7 mouse cellular contexts compared by ENCODE assay signal in the genomic region with DNA sequence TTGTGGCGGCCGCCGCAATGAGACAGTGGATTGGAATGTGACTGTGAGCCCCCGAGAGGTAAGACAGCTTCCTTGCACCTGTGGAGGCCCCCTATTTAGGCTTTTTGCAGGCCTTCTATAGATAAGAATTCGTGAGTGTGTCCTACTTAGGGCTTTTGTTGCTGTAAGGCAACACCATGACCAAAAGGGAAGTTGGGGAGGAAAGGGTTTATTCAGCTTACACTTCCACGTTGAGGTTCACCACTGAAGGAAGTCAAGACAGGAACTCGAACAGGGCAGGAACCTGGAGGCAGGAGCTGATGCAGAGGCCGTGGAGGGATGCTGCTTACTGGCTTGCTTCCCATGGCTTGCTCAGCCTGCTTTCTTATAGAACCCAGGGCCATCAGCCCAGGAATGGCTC. TPM values are rescaled to one million over a fixed set of nuclear protein-coding genes. Genes with fewer than 3 reads are reported as not detected.
DNase-seq lines count a peak whose midpoint lies in the region; ATAC-seq lines count a peak whose summit lies in the region.
"Not testable (repeated sequence)": the region's sequence is repeated elsewhere in the genome, so short reads cannot be mapped to it uniquely, and the experiment has no call there.

No protein-coding gene starts in this region.

- 64% methylated on average over 8 of the region's 8 CpGs for whole genome bisulfite sequencing in forebrain, embryonic 10.5 days
- 59% methylated on average over 8 of the region's 8 CpGs for WGBS in hindbrain, embryonic 14.5 days
- WGBS in limb, embryonic 10.5 days, result 64% methylated on average over 8 of the region's 8 CpGs
- WGBS in midbrain, embryonic 12.5 days, result 73% methylated on average over 8 of the region's 8 CpGs
- WGBS in neural tube, embryonic 12.5 days, result 68% methylated on average over 8 of the region's 8 CpGs

- H3K9me3 ChIP-seq in forebrain, embryonic 10.5 days; hindbrain, embryonic 14.5 days (ENCODE audit: control insufficient read depth, low read length); limb, embryonic 10.5 days (replicated peaks); midbrain, embryonic 12.5 days; neural tube, embryonic 12.5 days: not testable (repeated sequence)

- peak; percentile 33; the same call in 1 of the 2 replicates for ATAC-seq in granulocyte monocyte progenitor cell, adult 5-6 weeks (replicated peaks; ENCODE audit: poor library complexity, severe bottlenecking)
- not testable (repeated sequence) for ATAC-seq in hindbrain, embryonic 14.5 days (ENCODE audit: low FRiP score); midbrain, embryonic 12.5 days (ENCODE audit: low FRiP score, low read depth); neural tube, embryonic 12.5 days (ENCODE audit: low FRiP score, low read depth)

- not testable (repeated sequence) for H3K27ac ChIP-seq in forebrain, embryonic 10.5 days; hindbrain, embryonic 14.5 days; limb, embryonic 10.5 days; midbrain, embryonic 12.5 days (replicated peaks); neural tube, embryonic 12.5 days

- H3K36me3 ChIP-seq in forebrain, embryonic 10.5 days (replicated peaks), result peaks cover 49% of the 10 kb centered on the region
- peaks cover 44% of the 10 kb centered on the region for H3K36me3 ChIP-seq in hindbrain, embryonic 14.5 days (replicated peaks; ENCODE audit: control insufficient read depth, insufficient read depth)
- H3K36me3 ChIP-seq in limb, embryonic 10.5 days, result peaks cover 27% of the 10 kb centered on the region
- peaks cover 40% of the 10 kb centered on the region for H3K36me3 ChIP-seq in midbrain, embryonic 12.5 days
- peaks cover 29% of the 10 kb centered on the region for H3K36me3 ChIP-seq in neural tube, embryonic 12.5 days

- not testable (repeated sequence) for H3K9ac ChIP-seq in hindbrain, embryonic 14.5 days; midbrain, embryonic 12.5 days (replicated peaks); neural tube, embryonic 12.5 days

- H3K4me2 ChIP-seq in hindbrain, embryonic 14.5 days (replicated peaks), result peak overlapping the region; percentile 97
- peak overlapping the region; percentile 91 for H3K4me2 ChIP-seq in midbrain, embryonic 12.5 days (replicated peaks)
- peak overlapping the region; percentile 74 for H3K4me2 ChIP-seq in neural tube, embryonic 12.5 days (replicated peaks)

- DNase-seq in 416B (ENCODE audit: low read depth), result peak; percentile 61
- DNase-seq in forebrain, embryonic 10.5 days (ENCODE audit: extremely low spot score, low spot score); hindbrain, embryonic 14.5 days (ENCODE audit: low spot score); limb, embryonic 10.5 days (ENCODE audit: low spot score): not testable (repeated sequence)

- H3K4me3 ChIP-seq in forebrain, embryonic 10.5 days, result peak overlapping the region; percentile 94
- peak overlapping the region; percentile 88 for H3K4me3 ChIP-seq in hindbrain, embryonic 14.5 days (replicated peaks; ENCODE audit: low read length)
- peak overlapping the region; percentile 94; the same call in 1 of the 2 replicates for H3K4me3 ChIP-seq in limb, embryonic 10.5 days
- H3K4me3 ChIP-seq in midbrain, embryonic 12.5 days, result peak overlapping the region; percentile 81; the same call in 1 of the 2 replicates
- not testable (repeated sequence) for H3K4me3 ChIP-seq in neural tube, embryonic 12.5 days

- H3K27me3 ChIP-seq in forebrain, embryonic 10.5 days (ENCODE audit: poor library complexity, severe bottlenecking); hindbrain, embryonic 14.5 days (ENCODE audit: control insufficient read depth, insufficient read depth, low read length); limb, embryonic 10.5 days (ENCODE audit: low read depth, poor library complexity, severe bottlenecking); midbrain, embryonic 12.5 days; neural tube, embryonic 12.5 days (replicated peaks): not testable (repeated sequence)

- H3K4me1 ChIP-seq in forebrain, embryonic 10.5 days, result peaks cover 19% of the 10 kb centered on the region
- peaks cover 13% of the 10 kb centered on the region; the same call in 1 of the 2 replicates for H3K4me1 ChIP-seq in hindbrain, embryonic 14.5 days (replicated peaks; ENCODE audit: control insufficient read depth, insufficient read depth, low read length)
- peaks cover 16% of the 10 kb centered on the region for H3K4me1 ChIP-seq in limb, embryonic 10.5 days
- peaks cover 15% of the 10 kb centered on the region for H3K4me1 ChIP-seq in midbrain, embryonic 12.5 days
- peaks cover 17% of the 10 kb centered on the region; the same call in 1 of the 2 replicates for H3K4me1 ChIP-seq in neural tube, embryonic 12.5 days

RNA-seq across cellular contexts. Expression of gene Gtf2h3, which starts 20.8 kb away (rescaled TPM):
- 98.9 and 117 TPM in 2 replicates for polyA plus RNA-seq in forebrain, embryonic 10.5 days (2016; fragmentation: Nextera tagmentation; extraction: Ambion mirVana)
- total RNA-seq in granulocyte monocyte progenitor cell, adult 5-6 weeks (2014; fragmentation: Nextera tagmentation), result 4.5 and 27.1 TPM in 2 replicates
- total RNA-seq in granulocyte monocyte progenitor cell, adult 5-6 weeks (2017), result 14.7 and 21.5 TPM in 2 replicates
- polyA plus RNA-seq in hindbrain, embryonic 14.5 days (2014; fragmentation: Nextera tagmentation; extraction: Ambion mirVana), result 40.7 and 48.0 TPM in 2 replicates
- 115 TPM in 2 replicates for polyA plus RNA-seq in limb, embryonic 10.5 days (2016; fragmentation: Nextera tagmentation; extraction: Ambion mirVana)
- polyA plus RNA-seq in midbrain, embryonic 12.5 days (2016; fragmentation: Nextera tagmentation; extraction: Ambion mirVana), result 72.4 and 74.3 TPM in 2 replicates
- 62.0 and 71.2 TPM in 2 replicates for polyA plus RNA-seq in neural tube, embryonic 12.5 days (2016; fragmentation: Nextera tagmentation; extraction: Ambion mirVana)

RNA-seq across cellular contexts. Expression of gene Eif2b1, which starts 20.8 kb away (rescaled TPM):
- polyA plus RNA-seq in forebrain, embryonic 10.5 days (2016; fragmentation: Nextera tagmentation; extraction: Ambion mirVana), result 88.7 and 89.0 TPM in 2 replicates
- total RNA-seq in granulocyte monocyte progenitor cell, adult 5-6 weeks (2014; fragmentation: Nextera tagmentation), result 49.6 and 52.0 TPM in 2 replicates
- 39.5 and 50.9 TPM in 2 replicates for total RNA-seq in granulocyte monocyte progenitor cell, adult 5-6 weeks (2017)
- 67.8 TPM in 2 replicates for polyA plus RNA-seq in hindbrain, embryonic 14.5 days (2014; fragmentation: Nextera tagmentation; extraction: Ambion mirVana)
- 89.6 and 98.8 TPM in 2 replicates for polyA plus RNA-seq in limb, embryonic 10.5 days (2016; fragmentation: Nextera tagmentation; extraction: Ambion mirVana)
- polyA plus RNA-seq in midbrain, embryonic 12.5 days (2016; fragmentation: Nextera tagmentation; extraction: Ambion mirVana), result 71.2 and 75.7 TPM in 2 replicates
- 75.7 and 76.2 TPM in 2 replicates for polyA plus RNA-seq in neural tube, embryonic 12.5 days (2016; fragmentation: Nextera tagmentation; extraction: Ambion mirVana)

RNA-seq across cellular contexts. Expression of gene Atp6v0a2, which starts 28.6 kb away (rescaled TPM):
- 45.4 and 46.3 TPM in 2 replicates for polyA plus RNA-seq in forebrain, embryonic 10.5 days (2016; fragmentation: Nextera tagmentation; extraction: Ambion mirVana)
- total RNA-seq in granulocyte monocyte progenitor cell, adult 5-6 weeks (2014; fragmentation: Nextera tagmentation), result 17.2 and 22.7 TPM in 2 replicates
- total RNA-seq in granulocyte monocyte progenitor cell, adult 5-6 weeks (2017), result 14.2 and 16.0 TPM in 2 replicates
- 37.3 and 38.1 TPM in 2 replicates for polyA plus RNA-seq in hindbrain, embryonic 14.5 days (2014; fragmentation: Nextera tagmentation; extraction: Ambion mirVana)
- 41.5 and 50.7 TPM in 2 replicates for polyA plus RNA-seq in limb, embryonic 10.5 days (2016; fragmentation: Nextera tagmentation; extraction: Ambion mirVana)
- polyA plus RNA-seq in midbrain, embryonic 12.5 days (2016; fragmentation: Nextera tagmentation; extraction: Ambion mirVana), result 50.3 and 59.6 TPM in 2 replicates
- polyA plus RNA-seq in neural tube, embryonic 12.5 days (2016; fragmentation: Nextera tagmentation; extraction: Ambion mirVana), result 49.3 and 52.1 TPM in 2 replicates

RNA-seq across cellular contexts. Expression of gene Ddx55, which starts 47.1 kb away (rescaled TPM):
- 18.1 and 21.7 TPM in 2 replicates for polyA plus RNA-seq in forebrain, embryonic 10.5 days (2016; fragmentation: Nextera tagmentation; extraction: Ambion mirVana)
- total RNA-seq in granulocyte monocyte progenitor cell, adult 5-6 weeks (2014; fragmentation: Nextera tagmentation), result 14.5 and 19.8 TPM in 2 replicates
- total RNA-seq in granulocyte monocyte progenitor cell, adult 5-6 weeks (2017), result 8.4 and 10.6 TPM in 2 replicates
- 18.8 and 22.7 TPM in 2 replicates for polyA plus RNA-seq in hindbrain, embryonic 14.5 days (2014; fragmentation: Nextera tagmentation; extraction: Ambion mirVana)
- 17.0 and 18.0 TPM in 2 replicates for polyA plus RNA-seq in limb, embryonic 10.5 days (2016; fragmentation: Nextera tagmentation; extraction: Ambion mirVana)
- 21.0 and 22.0 TPM in 2 replicates for polyA plus RNA-seq in midbrain, embryonic 12.5 days (2016; fragmentation: Nextera tagmentation; extraction: Ambion mirVana)
- polyA plus RNA-seq in neural tube, embryonic 12.5 days (2016; fragmentation: Nextera tagmentation; extraction: Ambion mirVana), result 21.9 and 22.0 TPM in 2 replicates

RNA-seq across cellular contexts. Expression of gene Tmed2, which starts 59.2 kb away (rescaled TPM):
- polyA plus RNA-seq in forebrain, embryonic 10.5 days (2016; fragmentation: Nextera tagmentation; extraction: Ambion mirVana), result 474 and 480 TPM in 2 replicates
- total RNA-seq in granulocyte monocyte progenitor cell, adult 5-6 weeks (2014; fragmentation: Nextera tagmentation), result 512 and 560 TPM in 2 replicates
- total RNA-seq in granulocyte monocyte progenitor cell, adult 5-6 weeks (2017), result 584 and 1,053 TPM in 2 replicates
- 354 and 374 TPM in 2 replicates for polyA plus RNA-seq in hindbrain, embryonic 14.5 days (2014; fragmentation: Nextera tagmentation; extraction: Ambion mirVana)
- 501 and 540 TPM in 2 replicates for polyA plus RNA-seq in limb, embryonic 10.5 days (2016; fragmentation: Nextera tagmentation; extraction: Ambion mirVana)
- 376 and 388 TPM in 2 replicates for polyA plus RNA-seq in midbrain, embryonic 12.5 days (2016; fragmentation: Nextera tagmentation; extraction: Ambion mirVana)
- polyA plus RNA-seq in neural tube, embryonic 12.5 days (2016; fragmentation: Nextera tagmentation; extraction: Ambion mirVana), result 389 and 400 TPM in 2 replicates
